Mouse (Mus musculus) embryo, embryonic 11.5 days (tissue): ENCODE measurements around the gene Pex10.
"Not testable (repeated sequence)": the region's sequence is repeated elsewhere in the genome, so short reads cannot be mapped to it uniquely, and the experiment has no call there.

Source experiments
- DNase-seq: peaks from one replicate; pipeline ENCODE4 v3.0.0-alpha.2; 2012; ENCODE audit warnings: low read depth, low spot score

Pex10 gene

GRCm38 (mm10) chr4:155064474-155064873 is 2.3 kb upstream of the Pex10 start:
- no peak for DNase-seq

GRCm38 (mm10) chr4:155065970-155066833 is 614 bp upstream of the Pex10 start:
- peak; percentile 89 for DNase-seq

- no peak for DNase-seq
Observed at GRCm38 (mm10) chr4:155068357-155068972, 1.6 kb downstream of the Pex10 start.

- no peak for DNase-seq
Observed at GRCm38 (mm10) chr4:155069191-155069590, 2.4 kb downstream of the Pex10 start.

- DNase-seq = no peak
Observed at GRCm38 (mm10) chr4:155070199-155070598, 3.4 kb downstream of the Pex10 start.

GRCm38 (mm10) chr4:155070921-155071320 is 4.1 kb downstream of the Pex10 start:
- DNase-seq = no peak

GRCm38 (mm10) chr4:155074418-155074817 is 7.6 kb downstream of the Pex10 start:
- no peak for DNase-seq

- DNase-seq = no peak
Observed at GRCm38 (mm10) chr4:155075137-155075536, 8.3 kb downstream of the Pex10 start.

GRCm38 (mm10) chr4:155075813-155076212 is 9.0 kb downstream of the Pex10 start:
- DNase-seq = no peak

GRCm38 (mm10) chr4:155076677-155077076 is 9.9 kb downstream of the Pex10 start:
- no peak for DNase-seq

- DNase-seq = not testable (repeated sequence)
Observed at GRCm38 (mm10) chr4:155078808-155079207, 12.0 kb downstream of the Pex10 start.

GRCm38 (mm10) chr4:155079666-155080065 is 12.8 kb downstream of the Pex10 start:
- DNase-seq = no peak

GRCm38 (mm10) chr4:155083553-155083952 is 16.7 kb downstream of the Pex10 start:
- DNase-seq = no peak

GRCm38 (mm10) chr4:155084351-155084750 is 17.5 kb downstream of the Pex10 start:
- no peak for DNase-seq

- no peak for DNase-seq
Observed at GRCm38 (mm10) chr4:155085206-155086107, 18.6 kb downstream of the Pex10 start.

- DNase-seq = peak; percentile 99
Observed at GRCm38 (mm10) chr4:155086108-155087024, 19.6 kb downstream of the Pex10 start, which contains the start of the genes Rer1 and Morn1. TSS of gene Rer1 (minus strand) at chr4:155086382. TSS of gene Morn1 (plus strand) at chr4:155086577.

GRCm38 (mm10) chr4:155089241-155089640 is 22.4 kb downstream of the Pex10 start:
- no peak for DNase-seq

- no peak for DNase-seq
Observed at GRCm38 (mm10) chr4:155090147-155090546, 23.3 kb downstream of the Pex10 start.

- DNase-seq = no peak
Observed at GRCm38 (mm10) chr4:155090688-155091449, 24.1 kb downstream of the Pex10 start.
